Mouse (Mus musculus): Measurements from ENCODE around the gene Rras2.

DNA sequence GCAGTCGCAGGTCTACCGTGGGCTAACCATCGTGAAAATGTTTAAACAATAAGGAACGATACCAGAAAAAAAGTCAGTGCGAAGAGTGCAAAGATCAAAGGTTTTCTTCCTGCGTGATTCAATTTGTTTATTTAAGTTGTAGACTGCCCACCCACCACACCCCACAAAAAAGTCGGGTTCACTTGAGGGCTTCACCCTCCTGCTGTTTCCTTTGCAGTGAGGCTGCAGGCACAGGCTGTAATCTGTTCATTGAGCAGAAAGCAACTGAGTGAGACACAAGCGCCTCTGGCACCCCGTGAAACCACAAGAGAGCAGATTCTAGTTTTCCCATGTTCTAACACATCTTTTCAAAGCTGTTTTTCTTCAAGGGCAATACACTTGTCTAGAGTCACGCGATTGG is 29.6 kb downstream of the Rras2 start:
- TF ChIP-seq GATA1 (IDR thresholded peaks at IDR 0.05; ENCODE audit: borderline replicate concordance, low read length) (no peak), FLI1 (IDR thresholded peaks at IDR 0.05; ENCODE audit: low read length) (no peak)

Measured in megakaryocyte, embryonic 14.5 days (primary cell).